Mouse (Mus musculus) heart, embryonic 10.5 days (tissue): ENCODE results near the gene Nf1. TPM values are rescaled to one million over a fixed set of nuclear protein-coding genes. Genes with fewer than 3 reads are reported as not detected.

Source experiments
- DNase-seq: peaks from one replicate; pipeline ENCODE4 v3.0.0-alpha.2; 2017; ENCODE audit warnings: low spot score
- H3K27ac ChIP-seq: fragments of 300-500 bp; sonication (generic); 2 replicates; pipeline ENCODE4 v1.5.1; 2016; ENCODE audit warnings: mild to moderate bottlenecking
- H3K27me3 ChIP-seq: fragments of 300-500 bp; sonication (generic); 2 replicates; pipeline ENCODE4 v1.6.1; 2016; ENCODE audit warnings: mild to moderate bottlenecking; ENCODE audit not compliant: poor library complexity, insufficient read depth, severe bottlenecking
- H3K36me3 ChIP-seq: fragments of 300-500 bp; sonication (generic); 2 replicates; pipeline ENCODE4 v1.6.1; 2016; ENCODE audit warnings: mild to moderate bottlenecking, moderate library complexity
- H3K4me1 ChIP-seq: fragments of 300-500 bp; sonication (generic); 2 replicates; pipeline ENCODE4 v1.6.1; 2016; ENCODE audit warnings: mild to moderate bottlenecking
- H3K4me3 ChIP-seq: fragments of 300-500 bp; sonication (generic); 2 replicates; pipeline ENCODE4 v1.5.1; 2016; ENCODE audit warnings: mild to moderate bottlenecking, moderate library complexity
- H3K9me3 ChIP-seq: fragments of 300-500 bp; sonication (generic); 2 replicates; pipeline ENCODE4 v1.6.1; 2016; ENCODE audit warnings: mild to moderate bottlenecking, moderate library complexity
- WGBS: fragments of 180-500 bp; shearing (Covaris S2); methylation state at CpG from one replicate; pipeline ENCODE4 v1.1.7; 2016; 5-methylcytosine and 5-hydroxymethylcytosine counted together
- polyA plus RNA-seq: library from polyadenylated mRNA; unstranded; fragments of >200 nt; fragmentation: Nextera tagmentation; extraction: Ambion mirVana; gene quantifications from 2 replicates; pipeline ENCODE4 v1.2.1, GENCODE M21; 2016

Gene Nf1
- polyA plus RNA-seq, 1 experiment from 2014 or later = 5.1 TPM

GRCm38 (mm10) chr11:79504506-79504905 lies 165.0 kb downstream of the Nf1 start:
- Histone ChIP-seq H3K36me3 (no peaks in the 10 kb centered on the region), H3K9me3 (no peaks in the 10 kb centered on the region), H3K4me1 (no peaks in the 10 kb centered on the region), H3K27me3 (no peaks in the 10 kb centered on the region), H3K4me3 (no peak overlapping the region), H3K27ac (no peak overlapping the region)
- 91% methylated on average over 7 of the region's 7 CpGs for WGBS
- DNase-seq = no peak

DNA sequence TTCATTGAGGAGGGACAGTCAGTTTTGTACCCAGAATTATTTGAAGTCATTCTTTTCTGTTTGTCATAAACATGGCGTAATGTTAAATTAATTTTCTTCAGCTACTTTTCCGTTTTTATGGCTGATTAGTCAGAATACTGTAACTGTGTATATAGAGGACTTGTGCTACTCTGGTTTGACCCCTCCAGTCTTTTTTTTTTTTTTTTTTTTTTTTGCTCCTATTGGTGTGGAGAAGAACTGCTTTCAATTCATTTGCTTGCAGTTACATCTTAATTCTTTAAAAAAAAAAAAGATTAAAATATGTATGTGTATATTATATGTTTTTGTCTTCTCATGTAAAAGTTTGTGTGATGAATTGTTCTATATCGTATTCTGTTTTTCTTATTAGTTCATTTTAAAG lies 172.5 kb downstream of the Nf1 start:
- WGBS = 88% methylated on average over 3 of the region's 3 CpGs
- no peak overlapping the region for H3K4me3 ChIP-seq
- no peaks in the 10 kb centered on the region for H3K36me3 ChIP-seq
- no peaks in the 10 kb centered on the region for H3K27me3 ChIP-seq
- no peak for DNase-seq
- H3K4me1 ChIP-seq = no peaks in the 10 kb centered on the region
- H3K27ac ChIP-seq = no peak overlapping the region
- no peaks in the 10 kb centered on the region for H3K9me3 ChIP-seq

DNA sequence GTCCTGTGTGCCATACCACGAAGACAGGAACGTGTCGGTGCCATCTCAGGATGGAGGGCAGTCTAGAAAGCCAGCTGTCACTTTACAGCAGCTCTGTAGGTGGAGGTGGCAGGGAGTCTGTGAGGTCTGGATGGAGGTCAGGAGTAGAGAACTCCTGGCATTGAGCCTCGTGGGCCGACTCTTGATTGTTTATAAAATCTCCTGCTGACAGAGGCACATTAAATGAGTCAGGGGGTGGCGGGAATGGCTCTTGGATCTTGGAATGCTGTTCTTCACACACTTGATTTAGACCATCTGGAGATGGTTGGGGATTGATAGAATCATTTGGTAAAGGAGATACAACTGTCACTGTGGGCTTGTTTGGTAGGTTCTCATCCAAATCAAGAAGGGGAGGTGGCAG lies 175.8 kb downstream of the Nf1 start:
- H3K36me3 ChIP-seq = no peaks in the 10 kb centered on the region

GRCm38 (mm10) chr11:79515798-79516197 lies 176.3 kb downstream of the Nf1 start:
- no peak overlapping the region for H3K4me3 ChIP-seq
- H3K9me3 ChIP-seq = no peaks in the 10 kb centered on the region
- WGBS = 94% methylated on average over 2 of the region's 2 CpGs
- DNase-seq = no peak
- no peaks in the 10 kb centered on the region for H3K36me3 ChIP-seq
- H3K27ac ChIP-seq = no peak overlapping the region
- no peaks in the 10 kb centered on the region for H3K27me3 ChIP-seq
- H3K4me1 ChIP-seq = no peaks in the 10 kb centered on the region

More for the DNA sequence above, 175.8 kb downstream of the Nf1 start:
- Histone ChIP-seq H3K27me3 (no peaks in the 10 kb centered on the region), H3K9me3 (no peaks in the 10 kb centered on the region), H3K27ac (no peak overlapping the region), H3K4me3 (no peak overlapping the region), H3K4me1 (no peaks in the 10 kb centered on the region)
- no peak for DNase-seq
- 79% methylated on average over 6 of the region's 6 CpGs for WGBS

DNA sequence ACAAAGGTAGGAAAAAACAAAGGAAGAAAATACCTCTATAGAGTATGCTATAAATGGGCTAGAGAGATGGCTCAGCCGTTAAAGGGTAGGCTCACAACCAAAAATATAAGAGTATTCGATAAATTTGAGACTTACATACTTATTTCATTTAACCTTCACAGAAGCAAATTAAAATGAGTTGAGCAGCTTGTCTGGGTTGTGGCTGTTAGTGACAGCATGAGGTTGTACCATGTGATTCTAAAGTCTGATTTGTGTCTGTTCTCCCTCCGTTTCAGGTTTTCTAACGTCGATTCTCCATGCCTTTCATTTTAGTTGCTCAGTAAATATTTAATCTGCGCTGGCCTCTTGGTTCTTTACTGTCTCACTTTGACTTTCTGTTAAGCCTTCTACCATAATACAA lies 179.8 kb downstream of the Nf1 start:
- H3K27ac ChIP-seq = no peak overlapping the region
- H3K4me3 ChIP-seq = no peak overlapping the region
- H3K36me3 ChIP-seq = no peaks in the 10 kb centered on the region
- 85% methylated on average over 6 of the region's 6 CpGs for WGBS
- no peaks in the 10 kb centered on the region for H3K4me1 ChIP-seq
- DNase-seq = no peak
- no peaks in the 10 kb centered on the region for H3K27me3 ChIP-seq
- H3K9me3 ChIP-seq = no peaks in the 10 kb centered on the region

DNA sequence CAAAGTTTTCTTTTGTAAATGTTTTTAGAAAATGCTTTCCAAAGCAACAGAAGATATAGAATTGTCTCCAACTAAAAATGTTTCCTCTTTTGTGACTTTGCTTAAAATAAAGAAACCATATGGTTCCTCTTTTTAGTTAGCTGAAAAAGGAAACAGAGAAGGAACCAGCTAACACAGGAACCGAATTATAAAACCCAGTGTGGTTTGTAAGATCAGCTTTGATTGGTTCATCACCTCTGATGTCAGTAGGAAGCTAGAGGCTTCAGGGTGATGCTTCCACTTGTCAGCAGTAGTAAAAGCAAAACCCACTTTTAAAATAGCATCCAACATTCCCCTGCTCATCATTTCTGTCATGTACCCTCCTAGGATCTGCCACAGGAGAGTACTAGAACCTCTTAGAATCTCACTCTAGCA lies 180.4 kb downstream of the Nf1 start:
- H3K27me3 ChIP-seq = no peaks in the 10 kb centered on the region
- 87% methylated on average over 1 of the region's 1 CpGs for WGBS
- DNase-seq = no peak
- H3K4me3 ChIP-seq = no peak overlapping the region
- no peak overlapping the region for H3K27ac ChIP-seq
- H3K36me3 ChIP-seq = no peaks in the 10 kb centered on the region
- no peaks in the 10 kb centered on the region for H3K9me3 ChIP-seq
- no peaks in the 10 kb centered on the region for H3K4me1 ChIP-seq

- Histone ChIP-seq H3K4me3 (no peak overlapping the region), H3K9me3 (no peaks in the 10 kb centered on the region), H3K27ac (no peak overlapping the region), H3K4me1 (no peaks in the 10 kb centered on the region), H3K27me3 (no peaks in the 10 kb centered on the region), H3K36me3 (no peaks in the 10 kb centered on the region)
- DNase-seq = no peak
Observed at GRCm38 (mm10) chr11:79520772-79521171, 181.3 kb downstream of the Nf1 start.

DNA sequence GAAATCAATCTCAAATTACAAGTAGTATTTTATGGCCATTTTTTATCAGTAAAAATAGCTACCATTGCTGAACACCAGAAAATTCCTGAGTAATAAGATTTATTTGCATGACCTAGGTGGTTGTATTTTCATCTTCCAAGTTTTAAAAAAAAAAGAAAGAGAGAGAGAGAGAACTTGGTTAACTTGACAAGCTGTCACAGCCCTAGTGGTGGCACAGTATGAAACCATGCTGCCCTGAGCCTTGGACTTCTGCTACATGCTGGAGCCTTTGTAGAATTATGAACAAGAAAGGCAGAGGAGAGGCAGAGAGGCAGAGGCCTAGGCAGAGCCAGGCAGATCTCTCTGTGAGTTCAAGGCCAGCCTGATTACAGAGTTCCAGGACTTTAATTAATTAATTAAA lies 182.4 kb downstream of the Nf1 start:
- H3K9me3 ChIP-seq = no peaks in the 10 kb centered on the region
- H3K4me1 ChIP-seq = peaks cover 1% of the 10 kb centered on the region; the same call in 1 of the 2 replicates
- H3K27me3 ChIP-seq = no peaks in the 10 kb centered on the region
- no peaks in the 10 kb centered on the region for H3K36me3 ChIP-seq
- DNase-seq = no peak
- no peak overlapping the region for H3K27ac ChIP-seq
- H3K4me3 ChIP-seq = no peak overlapping the region

DNA sequence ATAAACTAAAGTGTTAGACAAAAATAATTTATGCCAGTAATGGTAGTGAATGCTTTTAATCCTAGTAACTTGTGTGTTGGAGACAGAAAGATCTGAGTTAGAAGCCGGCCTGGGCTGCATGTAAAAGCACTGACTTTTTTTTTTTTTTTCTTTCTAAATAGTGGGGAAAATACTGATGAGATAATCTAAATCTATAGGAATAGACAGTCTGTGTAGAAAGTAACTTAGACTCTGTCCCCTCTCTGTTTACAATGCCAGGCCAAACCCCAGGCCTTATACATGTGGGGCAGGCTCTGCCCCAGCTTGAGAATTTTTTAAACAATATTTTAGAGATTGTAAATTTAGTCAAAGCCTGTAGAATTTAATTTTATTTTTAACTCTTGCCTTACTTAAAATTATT lies 183.5 kb downstream of the Nf1 start:
- Histone ChIP-seq H3K27ac (no peak overlapping the region), H3K36me3 (peaks cover under 1% of the 10 kb centered on the region; the same call in 1 of the 2 replicates), H3K9me3 (no peaks in the 10 kb centered on the region), H3K27me3 (no peaks in the 10 kb centered on the region), H3K4me1 (peaks cover 7% of the 10 kb centered on the region), H3K4me3 (no peak overlapping the region)
- DNase-seq = no peak
- WGBS = 93% methylated on average over 1 of the region's 1 CpGs

DNA sequence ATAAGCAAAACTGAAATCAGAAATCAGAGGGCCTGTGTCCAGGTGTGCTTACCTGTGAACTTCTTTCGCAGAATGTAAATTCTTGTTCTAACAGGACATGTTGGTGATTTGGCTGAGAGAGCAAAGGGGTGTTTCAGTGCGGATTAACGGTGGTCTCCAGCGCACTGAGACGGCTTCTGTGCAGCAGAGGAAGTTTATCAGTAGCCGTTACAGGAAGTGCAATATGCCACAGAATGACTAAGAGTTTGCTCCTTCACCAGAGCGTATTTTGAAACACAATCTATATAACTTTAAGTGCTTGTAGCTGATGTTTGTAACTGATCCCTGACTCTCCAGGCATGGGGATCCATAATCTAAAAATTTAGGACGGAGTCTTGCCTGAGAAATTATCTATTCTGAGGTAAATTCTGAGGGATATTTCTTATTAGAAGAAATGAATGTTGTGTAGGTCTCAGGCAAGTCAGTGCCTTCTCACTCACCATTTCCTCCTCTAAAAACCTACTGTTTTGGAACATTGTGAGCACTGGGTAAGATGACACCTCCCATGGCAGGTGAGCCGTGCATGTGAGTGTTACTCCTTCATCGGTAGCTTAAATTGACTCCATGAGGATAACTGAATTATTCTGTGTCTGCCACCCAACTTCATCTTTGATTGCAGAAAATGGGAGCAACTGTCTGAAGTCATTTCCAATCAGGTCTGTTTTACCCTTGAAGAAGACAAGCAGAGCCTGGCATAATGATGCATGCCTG lies 184.2 kb downstream of the Nf1 start, which contains the start of gene Evi2b:
Evi2b (minus strand) TSS at position 203 of the 750 bp plus-strand sequence.
- Histone ChIP-seq H3K4me1 (peaks cover 7% of the 10 kb centered on the region), H3K4me3 (no peak within 1 kb of the TSS), H3K27me3 (no peaks in the 10 kb centered on the region), H3K36me3 (peaks cover 3% of the 10 kb centered on the region; the same call in 1 of the 2 replicates), H3K27ac (no peak within 1 kb of the TSS), H3K9me3 (no peaks in the 10 kb centered on the region)
- WGBS = 74% methylated on average over 10 of the region's 10 CpGs
- DNase-seq = no peak

DNA sequence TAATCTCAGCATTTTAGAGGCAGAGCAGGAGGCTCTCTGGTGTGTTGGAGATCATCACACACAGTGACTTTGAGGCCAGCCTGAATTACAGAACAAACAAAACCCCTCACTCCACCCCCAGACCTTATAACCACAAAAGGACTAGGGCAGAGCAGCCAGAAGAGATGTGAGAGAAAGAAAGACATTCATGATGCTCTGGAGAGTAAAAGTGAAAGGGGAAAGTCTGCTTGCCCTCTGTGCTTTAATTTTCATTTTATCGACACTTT lies 184.8 kb downstream of the Nf1 start:
- H3K4me1 ChIP-seq = peaks cover 7% of the 10 kb centered on the region
- H3K4me3 ChIP-seq = no peak overlapping the region
- H3K27ac ChIP-seq = no peak overlapping the region
- H3K36me3 ChIP-seq = peaks cover 3% of the 10 kb centered on the region; the same call in 1 of the 2 replicates
- no peaks in the 10 kb centered on the region for H3K27me3 ChIP-seq
- H3K9me3 ChIP-seq = no peaks in the 10 kb centered on the region
- WGBS = 82% methylated on average over 1 of the region's 1 CpGs
- DNase-seq = no peak

- Histone ChIP-seq H3K4me1 (peaks cover 7% of the 10 kb centered on the region), H3K9me3 (no peaks in the 10 kb centered on the region), H3K27ac (no peak overlapping the region), H3K36me3 (peaks cover 8% of the 10 kb centered on the region; the same call in 1 of the 2 replicates), H3K27me3 (no peaks in the 10 kb centered on the region), H3K4me3 (no peak overlapping the region)
- WGBS = 90% methylated on average over 3 of the region's 3 CpGs
- no peak for DNase-seq
Observed at GRCm38 (mm10) chr11:79526549-79526948, 187.1 kb downstream of the Nf1 start.

DNA sequence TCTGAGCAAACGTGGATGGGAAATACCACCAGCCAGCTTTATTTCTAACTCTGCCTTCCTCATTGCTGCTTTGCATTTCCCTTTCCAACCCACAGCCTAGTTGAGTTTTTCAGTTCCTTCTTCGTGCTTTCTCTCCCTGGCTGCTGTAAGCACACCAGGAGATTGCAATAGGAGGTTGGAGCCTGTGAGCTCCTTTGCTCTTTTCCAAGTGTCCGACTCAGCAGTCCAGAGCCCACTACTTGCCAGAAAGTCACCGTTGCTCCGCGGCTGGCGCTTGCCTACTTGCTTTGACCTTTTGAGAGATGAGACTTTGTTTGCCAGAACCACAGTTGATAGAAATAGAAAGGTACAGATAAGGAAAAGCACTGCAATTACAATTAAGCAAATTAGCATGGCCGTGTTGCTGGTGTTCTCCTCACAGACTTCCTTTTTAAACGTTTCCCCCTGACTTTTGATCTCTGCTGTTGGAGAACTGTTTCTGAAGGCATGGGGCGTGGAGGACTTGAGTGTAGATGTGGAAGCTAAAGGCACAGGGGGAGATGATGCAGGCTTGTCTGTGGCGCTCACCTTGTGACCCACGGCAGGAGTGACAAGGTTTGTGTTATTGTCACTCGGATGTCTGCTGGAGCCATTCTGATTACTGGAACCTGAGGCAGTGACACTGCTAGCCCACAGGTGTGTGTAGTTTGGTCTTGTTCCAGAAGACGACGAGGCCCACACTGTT lies 187.7 kb downstream of the Nf1 start:
- H3K4me1 ChIP-seq = peaks cover 7% of the 10 kb centered on the region
- H3K27me3 ChIP-seq = no peaks in the 10 kb centered on the region
- WGBS = 69% methylated on average over 15 of the region's 15 CpGs
- H3K27ac ChIP-seq = no peak overlapping the region
- no peak overlapping the region for H3K4me3 ChIP-seq
- no peak for DNase-seq
- no peaks in the 10 kb centered on the region for H3K9me3 ChIP-seq
- H3K36me3 ChIP-seq = peaks cover 12% of the 10 kb centered on the region; the same call in 1 of the 2 replicates
